Mouse (Mus musculus) megakaryocyte, embryonic 14.5 days (primary cell): ENCODE measurements around the gene Gm960.

Experiments used
- FLI1 ChIP-seq: IDR thresholded peaks from 2 replicates; pipeline ENCODE4 v1.6.1; 2012; ENCODE audit warnings: low read length, inconsistent platforms, mixed read lengths
- GATA1 ChIP-seq: IDR thresholded peaks from 3 replicates; pipeline ENCODE4 v1.6.1; 2012; ENCODE audit warnings: mixed read lengths, low read length, inconsistent platforms, borderline replicate concordance

- TF ChIP-seq GATA1 (no peak), FLI1 (no peak)
Measured at GRCm38 (mm10) chr19:4615151-4616093, 83.0 kb downstream of the Gm960 start, which contains the start of gene Lrfn4.
